Mouse (Mus musculus): ENCODE measurements around the gene Sun2. TPM values are rescaled to one million over a fixed set of nuclear protein-coding genes. Genes with fewer than 3 reads are reported as not detected.

The Sun2 gene
- total RNA-seq, 2 experiments from 2014 or later = 61.3 to 65.9 TPM

DNA sequence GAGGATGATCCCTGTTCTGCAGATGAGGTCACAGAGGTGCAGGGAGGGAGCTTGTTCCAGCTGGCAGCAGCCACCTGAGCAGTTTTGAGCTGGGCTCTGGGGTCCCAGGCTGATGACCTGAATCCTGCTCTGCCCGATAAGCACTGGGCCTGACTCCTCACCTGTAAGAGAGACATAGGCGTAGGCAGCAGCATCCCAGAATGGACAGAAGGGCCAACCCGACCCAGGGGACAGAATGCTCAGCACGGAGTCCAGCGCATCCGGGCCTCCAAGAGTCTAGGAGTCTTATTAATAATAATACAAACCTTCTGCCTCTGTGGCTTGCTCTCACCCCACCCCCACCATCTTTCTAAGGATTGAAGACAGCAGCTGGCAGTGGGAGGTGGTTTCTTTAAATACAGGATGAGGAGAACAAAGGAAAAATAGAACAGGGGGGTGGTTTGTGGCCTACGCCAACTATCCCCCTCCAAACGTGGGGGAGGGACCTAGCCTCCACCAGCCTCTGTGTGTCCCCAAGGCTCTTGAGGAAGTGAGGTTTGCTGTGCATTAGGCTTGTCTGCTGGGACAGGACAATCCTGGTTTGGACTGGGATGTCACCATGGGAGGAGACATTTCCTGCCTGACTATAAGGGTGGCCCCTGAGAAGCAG is 13.8 kb upstream of the Sun2 start:
- DNase-seq = no peak

- DNase-seq = no peak
Observed at GRCm38 (mm10) chr15:79755176-79755575, 12.8 kb upstream of the Sun2 start.

DNA sequence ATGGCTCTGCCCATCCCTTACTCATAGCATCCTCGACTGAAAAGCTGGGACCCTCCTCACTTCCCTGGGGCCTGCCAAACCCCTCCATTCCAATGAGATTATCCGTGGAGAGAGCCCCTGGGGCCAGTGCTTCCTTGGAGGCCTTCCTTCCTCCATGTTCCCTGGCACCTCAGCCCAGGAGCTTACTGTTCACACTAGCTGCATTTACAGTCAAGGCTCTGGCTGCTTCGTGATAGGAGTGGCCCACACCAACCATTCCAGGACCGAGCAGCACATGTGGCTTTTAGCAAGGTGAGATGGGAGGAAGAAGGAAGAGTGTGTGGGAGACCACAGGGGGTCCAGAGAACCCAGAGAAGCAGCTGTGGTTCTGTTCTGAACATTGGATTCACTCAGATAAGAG is 11.5 kb upstream of the Sun2 start:
- no peak for DNase-seq

- no peak for DNase-seq
Observed at GRCm38 (mm10) chr15:79753420-79753752, 11.1 kb upstream of the Sun2 start.

DNA sequence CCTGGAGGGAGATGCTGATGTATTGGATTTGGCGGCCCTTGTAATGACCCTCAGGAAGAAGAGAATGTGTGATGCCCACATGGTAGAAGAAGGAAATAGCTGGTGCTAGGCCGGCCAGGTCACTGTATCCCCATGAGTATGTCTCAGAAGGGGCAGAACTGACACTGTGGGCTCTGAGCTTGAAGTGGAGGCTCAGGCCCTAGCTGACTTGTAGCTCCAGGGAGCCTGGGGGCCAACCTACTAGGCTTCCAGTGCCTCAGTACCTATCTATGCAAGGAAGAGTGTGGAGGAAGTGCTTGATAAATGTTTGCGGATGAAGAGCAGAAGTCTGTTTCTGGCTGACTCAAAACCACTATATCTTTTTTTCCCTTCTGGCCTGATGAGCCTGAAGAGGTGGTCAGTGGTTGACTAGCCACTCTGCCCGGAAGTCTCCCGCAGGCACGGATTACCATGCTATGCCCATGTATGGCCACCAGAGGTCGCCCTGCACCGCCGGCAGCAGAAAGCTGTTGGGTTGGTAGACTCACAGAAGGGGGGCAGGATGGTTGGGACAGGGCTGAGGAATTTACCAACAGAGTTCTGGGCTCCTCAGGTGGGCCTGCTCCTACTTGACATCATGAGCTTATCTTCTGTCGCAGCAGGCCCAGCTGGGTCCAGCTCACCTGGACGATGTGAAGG is 10.5 kb upstream of the Sun2 start:
- peak; percentile 80 for DNase-seq

GRCm38 (mm10) chr15:79751772-79752171 is 9.4 kb upstream of the Sun2 start:
- DNase-seq = no peak

GRCm38 (mm10) chr15:79750266-79750665 is 7.9 kb upstream of the Sun2 start:
- DNase-seq = no peak

- no peak for DNase-seq
Observed at GRCm38 (mm10) chr15:79749162-79749561, 6.8 kb upstream of the Sun2 start.

DNA sequence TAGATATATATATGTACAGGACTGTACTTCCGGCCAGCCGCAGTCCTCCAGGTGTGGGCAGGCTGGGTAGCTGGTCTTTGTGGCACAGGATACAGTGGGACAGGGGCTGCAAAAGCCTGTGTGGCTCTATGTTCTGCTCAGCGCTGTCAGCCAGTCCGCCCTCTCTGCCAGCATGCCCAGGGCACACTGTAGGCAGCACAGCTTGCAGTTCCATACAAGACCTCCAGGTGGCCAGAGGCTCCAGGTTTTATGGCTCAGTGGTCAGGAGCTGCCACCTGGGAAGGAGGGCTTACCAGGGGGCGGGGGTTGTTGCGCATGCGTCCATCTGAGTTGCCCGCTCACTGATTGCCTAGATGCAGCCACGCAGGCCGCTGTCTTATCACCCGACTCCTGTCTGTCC is 5.7 kb upstream of the Sun2 start:
- no peak for DNase-seq

DNA sequence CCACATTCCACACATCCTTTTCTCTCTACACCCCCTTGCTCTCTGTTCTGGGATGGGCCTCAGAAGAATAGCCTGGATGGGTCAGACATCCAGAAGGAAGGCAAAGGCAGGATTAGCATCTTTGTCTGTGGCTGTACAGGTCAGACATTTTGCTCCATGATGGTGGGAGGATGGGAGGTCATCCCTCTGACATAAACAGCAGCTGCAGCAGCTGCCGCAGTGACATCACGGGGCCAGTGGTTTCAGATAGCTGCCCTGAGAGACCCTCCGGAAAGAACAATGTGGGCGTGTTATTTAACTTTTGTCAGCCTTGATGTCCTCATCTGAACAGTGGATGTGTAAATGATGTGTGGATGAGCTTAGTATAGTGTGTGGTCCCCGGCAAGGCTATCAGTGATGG is 3.5 kb upstream of the Sun2 start:
- no peak for DNase-seq

GRCm38 (mm10) chr15:79745312-79745711 is 3.0 kb upstream of the Sun2 start:
- DNase-seq = no peak

GRCm38 (mm10) chr15:79744742-79745141 is 2.4 kb upstream of the Sun2 start:
- no peak for DNase-seq

DNA sequence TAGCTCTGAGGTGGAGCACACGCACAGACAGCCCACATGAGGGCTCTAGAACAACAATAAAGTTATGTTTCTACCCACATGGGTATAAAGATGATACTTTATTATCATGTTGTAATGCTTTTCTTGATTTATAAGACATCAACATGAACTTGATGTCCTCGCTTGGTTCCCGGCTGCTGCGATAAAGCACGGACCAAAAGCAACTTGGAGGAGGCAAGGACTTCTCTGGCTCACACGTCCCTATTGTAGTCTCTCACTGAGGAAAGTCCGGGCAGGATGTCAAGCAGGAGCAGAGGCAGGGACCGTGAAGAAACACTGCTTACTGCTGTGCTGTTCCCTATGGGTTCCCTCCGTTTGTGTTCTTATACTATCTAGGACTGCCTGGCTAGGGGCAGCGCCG is 1.7 kb upstream of the Sun2 start:
- DNase-seq = no peak

DNA sequence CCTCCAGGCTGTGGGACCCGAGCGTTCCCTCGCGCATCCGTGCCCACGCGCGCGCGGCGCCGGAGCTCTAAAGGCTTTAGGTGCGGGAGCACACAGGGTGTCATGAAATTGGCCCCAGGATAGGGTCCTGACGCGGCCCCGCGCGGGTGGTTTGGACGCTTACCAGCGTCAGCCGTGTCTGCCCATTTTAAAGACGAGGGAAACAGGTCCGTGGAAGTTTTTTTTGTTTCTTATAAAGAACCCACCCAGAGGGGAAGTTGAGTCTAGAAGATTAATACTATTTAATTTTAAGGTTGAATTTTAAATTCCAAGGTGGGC is 329 bp upstream of the Sun2 start:
- no peak for DNase-seq

DNA sequence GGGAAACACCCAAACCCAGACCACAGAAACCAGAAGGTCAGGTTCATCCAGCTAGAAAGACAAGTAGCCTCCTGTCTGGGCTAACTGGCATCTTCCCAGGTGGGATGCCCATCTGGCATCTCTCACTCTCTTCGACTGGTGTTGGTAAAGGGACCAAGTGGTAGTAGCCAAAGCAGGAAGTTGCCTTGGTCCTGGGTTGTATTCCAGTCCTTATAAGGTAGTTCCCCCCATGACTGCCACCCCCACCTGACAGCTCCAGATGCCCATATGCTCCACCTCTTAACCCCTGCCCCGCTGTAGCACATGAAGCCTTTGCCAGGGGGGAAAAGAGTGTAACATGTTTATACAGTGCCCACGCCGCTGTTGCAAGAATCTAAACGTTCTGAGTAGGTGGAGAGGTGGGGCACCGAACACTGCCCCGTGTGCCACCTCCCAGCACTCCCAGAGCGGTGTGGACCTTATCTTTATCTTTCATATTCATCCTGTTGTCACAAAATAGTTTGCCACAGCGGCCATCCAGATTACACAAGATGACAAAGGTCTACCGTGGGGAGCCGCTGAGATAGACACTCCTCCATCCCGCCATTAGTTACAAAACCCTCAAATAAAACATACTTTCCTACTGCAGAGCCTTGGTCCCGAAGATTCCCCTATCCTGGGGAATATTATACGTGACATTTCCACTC is 1.0 kb downstream of the Sun2 start:
- DNase-seq = peak; percentile 47

- no peak for DNase-seq
Observed at GRCm38 (mm10) chr15:79740739-79741138, 1.6 kb downstream of the Sun2 start.

- no peak for DNase-seq
Observed at GRCm38 (mm10) chr15:79734311-79734710, 8.0 kb downstream of the Sun2 start.

- no peak for DNase-seq
Observed at GRCm38 (mm10) chr15:79733640-79734039, 8.7 kb downstream of the Sun2 start.

GRCm38 (mm10) chr15:79733192-79733591 is 9.1 kb downstream of the Sun2 start:
- DNase-seq = no peak

GRCm38 (mm10) chr15:79731554-79731953 is 10.8 kb downstream of the Sun2 start:
- no peak for DNase-seq

DNA sequence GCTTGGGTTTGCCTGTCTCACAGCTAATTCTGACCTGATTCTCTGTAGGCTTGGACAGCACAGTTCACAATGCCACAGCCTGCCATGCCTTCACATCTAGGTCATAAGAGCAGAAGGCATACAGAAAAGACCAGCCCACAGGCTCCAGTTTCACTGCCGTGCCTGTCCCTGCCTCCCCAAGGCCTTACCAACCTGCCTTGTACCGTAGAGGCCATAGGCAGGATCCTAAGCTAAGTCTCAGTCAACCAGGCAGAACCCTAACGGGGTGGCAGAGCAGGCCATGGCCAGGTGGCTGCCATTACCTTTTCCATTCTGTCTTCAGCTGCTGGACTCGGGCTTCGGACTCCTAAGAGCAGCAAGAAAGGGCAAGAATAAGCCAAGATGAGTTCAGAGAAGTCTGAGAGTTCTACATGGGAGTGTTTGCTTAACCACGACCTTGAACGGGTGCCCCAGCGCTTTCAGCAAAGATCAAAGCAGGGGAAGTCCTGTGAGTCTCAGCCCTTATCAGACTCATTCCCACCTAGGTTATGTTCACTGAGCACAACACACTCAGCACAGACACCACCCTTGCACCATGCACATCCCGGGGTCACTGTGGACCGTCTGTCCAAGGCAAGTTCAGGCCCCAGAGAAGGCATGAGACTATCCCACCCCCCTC is 13.5 kb downstream of the Sun2 start:
- DNase-seq = no peak

DNA sequence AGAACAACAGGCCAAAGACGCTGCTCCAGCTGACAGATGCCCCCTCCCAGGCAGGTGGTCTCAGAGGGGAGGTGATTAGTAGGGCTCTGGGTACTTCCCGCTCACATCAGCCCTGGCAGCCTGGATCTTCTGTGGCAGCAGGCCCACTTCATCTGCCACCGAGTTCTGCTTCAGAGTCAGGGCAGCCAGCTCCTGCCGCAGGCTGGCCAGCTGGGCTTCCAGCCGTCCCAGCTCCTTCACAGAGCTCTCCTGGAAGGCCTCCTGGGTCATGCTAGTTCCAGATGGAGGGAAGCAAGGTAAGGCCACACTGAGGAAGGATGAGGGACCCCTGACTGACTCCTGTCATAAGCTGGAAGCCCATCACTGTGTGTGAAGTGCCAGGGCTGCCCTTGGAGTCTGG is 14.0 kb downstream of the Sun2 start:
- DNase-seq = no peak

- no peak for DNase-seq
Observed at GRCm38 (mm10) chr15:79727840-79728239, 14.5 kb downstream of the Sun2 start.

Measured in gastrocnemius, postnatal 10 days (tissue).